Mouse (Mus musculus) urinary bladder, postnatal 14 days (tissue): ENCODE measurements around the gene Clybl.

Experiments used
- DNase-seq: peaks from one replicate; pipeline ENCODE4 v3.0.0; 2021; ENCODE audit warnings: low spot score

Gene Clybl

GRCm38 (mm10) chr14:122200247-122200885 lies 18.9 kb downstream of the Clybl start:
- no peak for DNase-seq

- no peak for DNase-seq
Measured at GRCm38 (mm10) chr14:122209177-122209576, 27.7 kb downstream of the Clybl start.

GRCm38 (mm10) chr14:122213590-122213989 lies 32.1 kb downstream of the Clybl start:
- DNase-seq: no peak

- no peak for DNase-seq
Measured at GRCm38 (mm10) chr14:122214126-122214525, 32.6 kb downstream of the Clybl start.

GRCm38 (mm10) chr14:122217221-122217620 lies 35.7 kb downstream of the Clybl start:
- DNase-seq: no peak

GRCm38 (mm10) chr14:122222934-122223374 lies 41.5 kb downstream of the Clybl start:
- DNase-seq: no peak

GRCm38 (mm10) chr14:122223461-122224102 lies 42.1 kb downstream of the Clybl start:
- peak; percentile 82 for DNase-seq

- DNase-seq: no peak
Measured at GRCm38 (mm10) chr14:122224103-122224494, 42.6 kb downstream of the Clybl start.

- no peak for DNase-seq
Measured at GRCm38 (mm10) chr14:122224501-122224928, 43.0 kb downstream of the Clybl start.

GRCm38 (mm10) chr14:122225479-122226132 lies 44.1 kb downstream of the Clybl start:
- DNase-seq: no peak

- no peak for DNase-seq
Measured at GRCm38 (mm10) chr14:122226133-122226515, 44.6 kb downstream of the Clybl start.

GRCm38 (mm10) chr14:122226666-122227453 lies 45.4 kb downstream of the Clybl start:
- DNase-seq: no peak

- no peak for DNase-seq
Measured at GRCm38 (mm10) chr14:122227454-122227951, 46.0 kb downstream of the Clybl start.

GRCm38 (mm10) chr14:122228816-122229551 lies 47.5 kb downstream of the Clybl start:
- DNase-seq: no peak

GRCm38 (mm10) chr14:122229988-122230387 lies 48.5 kb downstream of the Clybl start:
- DNase-seq: no peak

- DNase-seq: no peak
Measured at GRCm38 (mm10) chr14:122230621-122231025, 49.1 kb downstream of the Clybl start.

GRCm38 (mm10) chr14:122231073-122231472 lies 49.6 kb downstream of the Clybl start:
- DNase-seq: no peak

- no peak for DNase-seq
Measured at GRCm38 (mm10) chr14:122233212-122233714, 51.8 kb downstream of the Clybl start.

- DNase-seq: no peak
Measured at GRCm38 (mm10) chr14:122243874-122244273, 62.4 kb downstream of the Clybl start.

GRCm38 (mm10) chr14:122246919-122247859 lies 65.7 kb downstream of the Clybl start:
- DNase-seq: no peak
